Mouse (Mus musculus) heart, adult 2 months (tissue): ENCODE measurements at regions not wholly inside any gene's neighbourhood (a gene's known extent, or its start where the extent isn't known, plus 50 kb on each side); places are given as distances from the start of the nearest gene placed in this dataset.

ENCODE experiments used
- DNase-seq, 2 experiments: peaks; one replicate each; pipeline ENCODE4 v3.0.0; 2021
- H3K27ac ChIP-seq: fragments of 200-600 bp; 2 replicates; pipeline ENCODE4 v1.8.1; 2022
- H3K27me3 ChIP-seq: fragments of 200-500 bp; 2 replicates; pipeline ENCODE4 v1.6.1; 2012; ENCODE audit warnings: mild to moderate bottlenecking, low read length, inconsistent platforms, mixed read lengths; ENCODE audit not compliant: control insufficient read depth, insufficient read depth
- H3K36me3 ChIP-seq: fragments of 200-500 bp; 2 replicates; pipeline ENCODE4 v1.6.1; 2012; ENCODE audit warnings: low read length, inconsistent platforms; ENCODE audit not compliant: control insufficient read depth, insufficient read depth
- H3K4me1 ChIP-seq: fragments of 200-500 bp; 2 replicates; pipeline ENCODE4 v1.6.1; 2011; ENCODE audit warnings: low read length; ENCODE audit not compliant: control insufficient read depth, insufficient read depth
- H3K4me3 ChIP-seq: fragments of 200-600 bp; 2 replicates; pipeline ENCODE4 v1.8.1; 2022
- H3K79me2 ChIP-seq: fragments of 200-500 bp; replicated peaks from 2 replicates; pipeline ENCODE4 v1.6.1; 2012; ENCODE audit warnings: mild to moderate bottlenecking, inconsistent platforms, low read length, moderate library complexity, mixed read lengths; ENCODE audit not compliant: control insufficient read depth, insufficient read depth
- H3K9ac ChIP-seq: fragments of 200-500 bp; 2 replicates; pipeline ENCODE4 v1.6.1; 2012; ENCODE audit warnings: low read depth, mild to moderate bottlenecking, control low read depth, inconsistent platforms, low read length, mixed read lengths
- CTCF ChIP-seq: fragments of 200-600 bp; IDR thresholded peaks from 2 replicates; pipeline ENCODE4 v1.8.1; 2022; ENCODE audit warnings: antibody characterized with exemption, mild to moderate bottlenecking, moderate library complexity
- EP300 ChIP-seq: fragments of 200-500 bp; IDR thresholded peaks from 2 replicates; pipeline ENCODE4 v1.6.1; 2011; ENCODE audit warnings: low read depth, low read length, control low read depth; ENCODE audit not compliant: insufficient read depth
- POLR2A ChIP-seq: fragments of 200-500 bp; IDR thresholded peaks from 2 replicates; pipeline ENCODE4 v1.6.1; 2011; ENCODE audit warnings: mild to moderate bottlenecking, low read depth, low read length, control low read depth; ENCODE audit not compliant: insufficient read depth
- WGBS: fragments of 180-500 bp; shearing (Covaris S2); methylation state at CpG from one replicate; pipeline ENCODE4 v1.1.7; 2018; 5-methylcytosine and 5-hydroxymethylcytosine counted together
- intact Hi-C: fragments of 180-260 bp; cut with DNase I; formaldehyde crosslinking; loops from one replicate; pipeline ENCODE4 v1.15.1; 2025

- H3K79me2 ChIP-seq: no peaks in the 10 kb centered on the region
- H3K4me1 ChIP-seq: no peaks in the 10 kb centered on the region
- H3K27me3 ChIP-seq: no peaks in the 10 kb centered on the region
- no peak for DNase-seq
- no peak overlapping the region for H3K4me3 ChIP-seq
- 42% methylated on average over 4 of the region's 4 CpGs for WGBS
- H3K36me3 ChIP-seq: no peaks in the 10 kb centered on the region
- H3K9ac ChIP-seq: no peak overlapping the region
- TF ChIP-seq EP300: no peak
- intact Hi-C loops: no loop called here
- H3K27ac ChIP-seq: no peak overlapping the region
Observed at GRCm38 (mm10) chr7:70213970-70214520, 152.5 kb downstream of the Nr2f2 start.

GRCm38 (mm10) chr7:70205900-70206299 lies 160.6 kb downstream of the Nr2f2 start:
- Histone ChIP-seq H3K27me3 (no peaks in the 10 kb centered on the region), H3K4me3 (no peak overlapping the region), H3K9ac (no peak overlapping the region), H3K36me3 (no peaks in the 10 kb centered on the region), H3K4me1 (no peaks in the 10 kb centered on the region), H3K27ac (no peak overlapping the region), H3K79me2 (no peaks in the 10 kb centered on the region)
- DNase-seq: no peak
- TF ChIP-seq EP300: no peak
- TF ChIP-seq POLR2A: no peak
- TF ChIP-seq CTCF: no peak
- intact Hi-C loops: no loop called here
- WGBS: 78% methylated on average over 1 of the region's 1 CpGs

DNA sequence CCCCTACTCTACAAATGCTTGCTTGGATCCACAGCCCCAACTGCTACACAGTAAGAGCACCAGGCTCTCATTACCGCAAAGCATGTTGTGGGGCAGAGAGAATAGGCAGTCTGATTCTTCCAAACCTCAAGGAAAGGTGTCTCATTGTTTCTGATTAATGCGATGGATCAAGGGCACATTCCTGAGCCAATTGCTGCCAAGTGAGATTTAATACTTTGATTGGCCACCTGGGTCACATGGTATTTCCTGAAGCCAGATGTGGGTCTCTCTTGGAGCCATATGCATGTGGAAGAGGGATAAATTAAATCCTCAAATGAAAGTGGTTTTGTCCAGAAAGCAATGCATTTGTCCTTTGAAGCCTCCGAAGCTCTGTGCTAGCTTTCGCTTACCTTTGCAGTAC lies 166.3 kb downstream of the Nr2f2 start:
- no peak for DNase-seq
- H3K9ac ChIP-seq: no peak overlapping the region
- no peaks in the 10 kb centered on the region for H3K79me2 ChIP-seq
- H3K4me1 ChIP-seq: no peaks in the 10 kb centered on the region
- TF ChIP-seq POLR2A: no peak
- no peak for TF ChIP-seq CTCF
- no peak for TF ChIP-seq EP300
- H3K27me3 ChIP-seq: no peaks in the 10 kb centered on the region
- no peak overlapping the region for H3K27ac ChIP-seq
- no peak overlapping the region for H3K4me3 ChIP-seq
- no peaks in the 10 kb centered on the region for H3K36me3 ChIP-seq
- intact Hi-C loops: no loop called here
- WGBS: 92% methylated on average over 4 of the region's 4 CpGs

- intact Hi-C loops: no loop called here
- no peak overlapping the region for H3K27ac ChIP-seq
- H3K36me3 ChIP-seq: no peaks in the 10 kb centered on the region
- H3K4me3 ChIP-seq: no peak overlapping the region
- H3K9ac ChIP-seq: no peak overlapping the region
- H3K27me3 ChIP-seq: peaks cover 3% of the 10 kb centered on the region; the same call in 1 of the 2 replicates
- WGBS: 81% methylated on average over 2 of the region's 2 CpGs
- no peak for DNase-seq
- TF ChIP-seq CTCF (no peak), EP300 (no peak), POLR2A (no peak)
- no peaks in the 10 kb centered on the region for H3K79me2 ChIP-seq
- H3K4me1 ChIP-seq: no peaks in the 10 kb centered on the region
Observed at GRCm38 (mm10) chr7:70178956-70179355, 187.6 kb downstream of the Nr2f2 start.

GRCm38 (mm10) chr7:70178006-70178405 lies 188.5 kb downstream of the Nr2f2 start:
- intact Hi-C loops: no loop called here
- no peaks in the 10 kb centered on the region for H3K79me2 ChIP-seq
- no peak overlapping the region for H3K4me3 ChIP-seq
- peaks cover 3% of the 10 kb centered on the region; the same call in 1 of the 2 replicates for H3K27me3 ChIP-seq
- H3K27ac ChIP-seq: no peak overlapping the region
- no peak for DNase-seq
- H3K36me3 ChIP-seq: no peaks in the 10 kb centered on the region
- H3K4me1 ChIP-seq: no peaks in the 10 kb centered on the region
- no peak for TF ChIP-seq CTCF
- TF ChIP-seq POLR2A: no peak
- TF ChIP-seq EP300: no peak
- WGBS: 56% methylated on average over 2 of the region's 2 CpGs
- no peak overlapping the region for H3K9ac ChIP-seq

DNA sequence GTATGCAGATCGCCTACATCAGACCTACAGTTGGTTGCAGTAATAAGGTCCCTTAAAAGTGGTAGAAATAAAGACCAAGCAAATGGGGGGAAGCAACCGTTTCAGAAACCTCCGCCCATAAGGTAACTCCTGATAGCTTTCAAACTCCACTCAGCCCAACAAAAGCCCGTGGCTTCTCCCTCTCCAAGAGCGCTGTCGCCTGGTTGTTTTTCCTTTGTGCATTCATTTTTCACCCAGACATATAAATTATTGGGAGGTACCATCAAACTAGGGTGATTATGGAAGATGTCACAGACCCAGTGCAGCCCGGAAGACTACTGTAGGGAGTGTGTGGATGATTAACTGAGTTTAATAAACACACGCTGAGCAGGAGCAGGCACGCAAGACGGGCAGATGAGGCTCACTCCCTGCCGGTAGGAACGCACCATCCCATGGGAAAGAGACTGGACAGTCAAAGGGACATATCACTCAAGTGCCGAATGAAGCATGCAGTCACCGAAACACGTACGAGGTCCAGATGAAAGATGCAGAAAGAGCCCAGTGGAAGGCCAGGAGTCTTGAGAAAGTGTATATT lies 189.8 kb downstream of the Nr2f2 start:
- Histone ChIP-seq H3K79me2 (no peaks in the 10 kb centered on the region), H3K36me3 (no peaks in the 10 kb centered on the region), H3K27ac (no peak overlapping the region), H3K9ac (no peak overlapping the region), H3K27me3 (peaks cover 3% of the 10 kb centered on the region; the same call in 1 of the 2 replicates), H3K4me3 (no peak overlapping the region), H3K4me1 (no peaks in the 10 kb centered on the region)
- TF ChIP-seq CTCF (no peak), POLR2A (no peak), EP300 (no peak)
- DNase-seq: no peak
- 83% methylated on average over 16 of the region's 16 CpGs for whole genome bisulfite sequencing
- intact Hi-C loops: no loop called here
